Mouse (Mus musculus) heart, embryonic 11.5 days (tissue): Measurements from ENCODE around the gene Ncaph2. TPM values are rescaled to one million over a fixed set of nuclear protein-coding genes. Genes with fewer than 3 reads are reported as not detected.

ENCODE experiments used
- ATAC-seq: fragments of 200-750 bp; cut with Nextera tagmentation; replicated peaks from 2 replicates; pipeline ENCODE4 v1.8.0; 2017; ENCODE audit warnings: moderate library complexity; ENCODE audit not compliant: insufficient number of reproducible peaks, low FRiP score, low TSS enrichment
- H3K27ac ChIP-seq: fragments of 300-500 bp; sonication (generic); 2 replicates; pipeline ENCODE4 v1.5.1; 2014; ENCODE audit warnings: mild to moderate bottlenecking, low read depth, low read length
- H3K27me3 ChIP-seq: fragments of 300-500 bp; sonication (generic); 2 replicates; pipeline ENCODE4 v1.6.1; 2014; ENCODE audit warnings: mild to moderate bottlenecking, low read length, mixed read lengths; ENCODE audit not compliant: control insufficient read depth, insufficient read depth
- H3K36me3 ChIP-seq: fragments of 300-500 bp; sonication (generic); 2 replicates; pipeline ENCODE4 v1.6.1; 2014; ENCODE audit warnings: mild to moderate bottlenecking, low read length, moderate library complexity, mixed read lengths; ENCODE audit not compliant: control insufficient read depth, insufficient read depth
- H3K4me1 ChIP-seq: fragments of 300-500 bp; sonication (generic); 2 replicates; pipeline ENCODE4 v1.6.1; 2014; ENCODE audit warnings: low read length; ENCODE audit not compliant: control insufficient read depth, insufficient read depth
- H3K4me2 ChIP-seq: fragments of 300-500 bp; sonication (generic); 2 replicates; pipeline ENCODE4 v1.6.1; 2014; ENCODE audit warnings: mild to moderate bottlenecking, moderate library complexity
- H3K4me3 ChIP-seq: fragments of 300-500 bp; sonication (generic); 2 replicates; pipeline ENCODE4 v1.5.1; 2014; ENCODE audit warnings: low read depth, low read length
- H3K9ac ChIP-seq: fragments of 300-500 bp; sonication (generic); 2 replicates; pipeline ENCODE4 v1.6.1; 2014; ENCODE audit warnings: mild to moderate bottlenecking, low read depth, low read length, moderate library complexity
- H3K9me3 ChIP-seq: fragments of 300-500 bp; sonication (generic); replicated peaks from 2 replicates; pipeline ENCODE4 v1.6.1; 2016; ENCODE audit warnings: low read length; ENCODE audit not compliant: control insufficient read depth
- WGBS: fragments of 180-500 bp; shearing (Covaris S2); extraction: QIAGEN DNeasy Blood & Tissue Kit; methylation state at CpG from one replicate; pipeline ENCODE4 v1.1.7; 2014; ENCODE audit not compliant: insufficient replicate concordance; 5-methylcytosine and 5-hydroxymethylcytosine counted together
- polyA plus RNA-seq: library from polyadenylated mRNA; unstranded; fragments of >200 nt; fragmentation: Nextera tagmentation; extraction: Ambion mirVana; gene quantifications from 2 replicates; pipeline ENCODE4 v1.2.1, GENCODE M21; 2014

Gene Ncaph2
- polyA plus RNA-seq, 1 experiment from 2014 or later = 107 TPM

DNA sequence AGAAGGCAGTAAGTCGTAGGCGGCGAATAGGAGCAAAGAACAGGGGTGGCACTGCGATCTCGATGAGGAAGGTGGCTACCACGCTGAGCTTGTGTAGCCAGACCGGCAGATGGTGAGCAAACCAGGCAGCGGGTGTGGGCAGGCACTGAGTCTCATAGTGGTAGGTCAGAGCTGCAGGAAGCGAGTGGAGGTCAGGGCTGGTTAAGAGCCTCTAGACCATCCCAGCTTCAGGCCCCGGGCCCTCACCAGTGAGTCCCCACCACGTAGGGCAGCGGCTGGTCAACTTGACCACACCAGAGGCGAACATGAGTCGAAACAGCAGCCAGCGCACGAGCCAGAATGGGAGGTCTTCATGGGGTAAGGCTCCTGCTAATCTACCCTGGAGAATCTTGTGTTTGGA, 1.7 kb upstream of the Ncaph2 start:
- H3K36me3 ChIP-seq = peaks cover 21% of the 10 kb centered on the region
- ATAC-seq = no peak

DNA sequence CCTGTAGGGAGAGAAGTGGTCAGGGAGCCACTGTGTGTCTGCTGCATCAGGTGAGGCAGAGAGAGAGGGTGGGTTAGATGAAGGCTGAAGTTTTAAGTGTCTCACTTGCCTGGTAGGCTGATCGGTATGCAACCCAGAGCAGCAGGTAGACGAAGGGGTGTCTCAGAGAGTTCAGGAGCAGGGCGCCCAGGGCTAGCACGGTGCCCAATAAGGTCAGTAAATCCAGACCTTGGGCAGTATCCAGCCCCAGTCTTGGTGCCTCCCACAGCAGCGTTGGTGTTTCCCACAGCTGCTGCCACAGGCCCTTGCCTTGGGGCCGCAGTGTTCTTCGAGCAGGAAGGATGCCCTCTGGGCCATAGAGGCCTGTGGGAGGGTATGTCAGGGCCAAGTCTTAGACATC, 1.1 kb upstream of the Ncaph2 start:
- Histone ChIP-seq H3K27me3 (no peaks in the 10 kb centered on the region), H3K4me2 (peak overlapping the region; percentile 88), H3K36me3 (peaks cover 21% of the 10 kb centered on the region), H3K9ac (peak overlapping the region; percentile 92), H3K4me3 (peak overlapping the region; percentile 85), H3K27ac (no peak overlapping the region), H3K4me1 (peaks cover 19% of the 10 kb centered on the region), H3K9me3 (no peaks in the 10 kb centered on the region)
- ATAC-seq = no peak
- WGBS = 86% methylated on average over 7 of the region's 7 CpGs

More for the DNA sequence above, 1.7 kb upstream of the Ncaph2 start:
- peak overlapping the region; percentile 92; the same call in 1 of the 2 replicates for H3K9ac ChIP-seq
- peaks cover 18% of the 10 kb centered on the region for H3K4me1 ChIP-seq
- no peaks in the 10 kb centered on the region for H3K27me3 ChIP-seq
- WGBS = 92% methylated on average over 16 of the region's 16 CpGs
- H3K27ac ChIP-seq = no peak overlapping the region
- H3K9me3 ChIP-seq = no peaks in the 10 kb centered on the region
- H3K4me3 ChIP-seq = no peak overlapping the region
- H3K4me2 ChIP-seq = peak overlapping the region; percentile 88; the same call in 1 of the 2 replicates

GRCm38 (mm10) chr15:89356372-89356771, 853 bp downstream of the Ncaph2 start:
- under 1% methylated on average over 15 of the region's 15 CpGs for WGBS
- Histone ChIP-seq H3K36me3 (peaks cover 26% of the 10 kb centered on the region), H3K9me3 (no peaks in the 10 kb centered on the region)

DNA sequence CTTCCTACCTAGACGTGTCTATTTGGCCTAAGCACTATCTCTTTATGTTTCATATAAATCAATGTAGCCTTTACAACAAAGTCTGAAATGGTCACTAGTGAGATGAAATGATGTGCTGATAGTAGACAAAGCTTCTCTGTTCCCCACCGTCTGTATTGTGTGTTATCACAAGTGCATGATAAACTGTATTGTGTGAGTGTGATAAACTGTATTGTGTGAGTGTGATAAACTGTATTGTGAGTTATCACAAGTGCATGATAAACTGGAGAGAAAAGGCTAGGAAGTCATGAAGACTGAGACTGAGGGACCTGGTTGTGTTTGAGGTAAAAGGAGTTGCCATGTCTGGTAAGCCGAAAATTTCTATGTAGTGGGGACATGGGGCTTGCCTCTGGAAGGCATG, 3.3 kb downstream of the Ncaph2 start:
- 58% methylated on average over 3 of the region's 3 CpGs for WGBS
- no peaks in the 10 kb centered on the region for H3K27me3 ChIP-seq

More at GRCm38 (mm10) chr15:89356372-89356771, 853 bp downstream of the Ncaph2 start:
- Histone ChIP-seq H3K9ac (peak overlapping the region; percentile 92), H3K27ac (peak overlapping the region; percentile 90), H3K4me3 (peak overlapping the region; percentile 85), H3K27me3 (no peaks in the 10 kb centered on the region), H3K4me1 (peaks cover 19% of the 10 kb centered on the region), H3K4me2 (peak overlapping the region; percentile 88)
- peak; percentile 71 for ATAC-seq

DNA sequence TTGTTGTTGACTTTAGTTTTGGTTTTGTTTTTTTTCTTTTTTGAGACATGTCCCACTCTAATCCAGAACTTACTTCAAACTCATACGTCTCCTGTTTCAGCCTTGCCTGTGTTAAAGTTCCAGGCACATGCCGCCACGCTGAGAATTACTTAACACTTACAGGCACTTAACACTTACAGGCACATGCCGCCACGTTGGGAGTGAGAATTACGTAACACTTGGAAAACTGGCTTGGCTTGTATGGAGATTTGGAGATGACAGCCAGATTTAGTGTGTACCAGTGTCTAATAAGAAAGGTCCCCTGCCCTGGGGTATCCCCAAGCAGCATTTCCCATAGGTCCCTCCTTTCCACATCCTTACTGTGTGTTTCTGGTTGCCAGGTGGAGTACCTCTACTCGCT, 7.5 kb downstream of the Ncaph2 start:
- Histone ChIP-seq H3K4me1 (peaks cover 5% of the 10 kb centered on the region), H3K9ac (no peak overlapping the region), H3K27ac (no peak overlapping the region), H3K9me3 (no peaks in the 10 kb centered on the region), H3K27me3 (no peaks in the 10 kb centered on the region), H3K4me2 (no peak overlapping the region), H3K4me3 (no peak overlapping the region), H3K36me3 (peaks cover 48% of the 10 kb centered on the region)
- no peak for ATAC-seq
- 94% methylated on average over 7 of the region's 7 CpGs for WGBS

More for the DNA sequence above, 3.3 kb downstream of the Ncaph2 start:
- ATAC-seq = no peak
- no peak overlapping the region for H3K4me3 ChIP-seq
- no peaks in the 10 kb centered on the region for H3K9me3 ChIP-seq
- H3K4me1 ChIP-seq = peaks cover 19% of the 10 kb centered on the region
- H3K36me3 ChIP-seq = peaks cover 20% of the 10 kb centered on the region
- H3K9ac ChIP-seq = no peak overlapping the region
- H3K27ac ChIP-seq = no peak overlapping the region
- H3K4me2 ChIP-seq = no peak overlapping the region

DNA sequence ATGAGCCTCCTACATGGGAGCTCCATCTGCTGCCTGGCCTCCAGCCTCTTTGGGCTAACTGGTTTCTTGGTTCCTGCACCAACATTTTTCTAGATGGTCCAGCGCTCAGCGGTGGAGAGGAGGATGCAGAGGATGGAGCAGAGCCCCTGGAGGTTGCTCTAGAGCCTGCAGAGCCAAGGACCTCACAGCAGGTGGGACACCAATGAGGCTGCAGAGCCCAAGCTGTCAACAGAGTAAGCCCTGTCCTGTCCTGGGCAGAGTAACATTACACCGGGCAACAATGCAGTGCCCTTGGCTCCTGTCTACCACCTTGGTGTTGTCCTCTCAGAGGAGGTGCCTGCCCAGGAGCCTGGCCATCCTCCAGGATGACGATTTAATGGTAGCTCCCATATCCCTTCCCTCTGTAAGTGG, 9.6 kb downstream of the Ncaph2 start:
- Histone ChIP-seq H3K9me3 (no peaks in the 10 kb centered on the region), H3K27me3 (no peaks in the 10 kb centered on the region), H3K36me3 (peaks cover 61% of the 10 kb centered on the region), H3K4me2 (no peak overlapping the region), H3K4me1 (no peaks in the 10 kb centered on the region), H3K4me3 (no peak overlapping the region), H3K9ac (no peak overlapping the region), H3K27ac (no peak overlapping the region)
- ATAC-seq = no peak
- WGBS = 87% methylated on average over 4 of the region's 4 CpGs

DNA sequence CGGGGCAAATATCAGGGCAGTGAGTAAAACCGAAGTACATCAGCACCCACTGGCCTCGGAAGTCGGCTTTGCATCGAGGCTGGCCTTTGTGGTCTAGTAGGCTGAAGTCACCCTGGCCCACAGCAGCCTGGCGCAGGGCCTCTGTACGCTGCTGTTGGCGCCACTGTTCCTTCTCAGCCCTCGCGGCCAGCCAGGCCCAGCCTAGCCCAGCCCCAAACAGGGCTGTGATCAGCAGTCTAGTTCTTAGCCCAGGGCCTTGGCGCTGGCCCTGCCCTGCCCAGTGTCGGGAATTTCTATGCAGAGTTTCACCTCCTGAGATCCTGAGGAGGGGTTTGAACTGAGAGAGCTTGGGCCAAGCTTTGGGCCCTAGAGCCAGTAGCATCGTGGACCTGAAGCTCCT, 16.5 kb downstream of the Ncaph2 start:
- H3K27me3 ChIP-seq = peaks cover 12% of the 10 kb centered on the region
- H3K4me3 ChIP-seq = no peak overlapping the region
- ATAC-seq = no peak
- no peak overlapping the region for H3K27ac ChIP-seq
- no peak overlapping the region for H3K9ac ChIP-seq
- H3K4me1 ChIP-seq = peaks cover 10% of the 10 kb centered on the region; the same call in 1 of the 2 replicates
- peaks cover 42% of the 10 kb centered on the region for H3K36me3 ChIP-seq
- no peak overlapping the region for H3K4me2 ChIP-seq
- 92% methylated on average over 13 of the region's 13 CpGs for WGBS
- H3K9me3 ChIP-seq = no peaks in the 10 kb centered on the region

- Histone ChIP-seq H3K4me1 (peaks cover 10% of the 10 kb centered on the region), H3K36me3 (peaks cover 40% of the 10 kb centered on the region), H3K27ac (peak overlapping the region; percentile 94; the same call in 1 of the 2 replicates), H3K4me2 (peak overlapping the region; percentile 82), H3K27me3 (peaks cover 16% of the 10 kb centered on the region), H3K9me3 (no peaks in the 10 kb centered on the region), H3K9ac (peak overlapping the region; percentile 79; the same call in 1 of the 2 replicates), H3K4me3 (peak overlapping the region; percentile 72)
- no peak for ATAC-seq
- WGBS = 80% methylated on average over 7 of the region's 7 CpGs
Measured at GRCm38 (mm10) chr15:89372536-89372935, 17.0 kb downstream of the Ncaph2 start.
